Mouse (Mus musculus) liver, embryonic 15.5 days (tissue): Measurements from ENCODE around the gene Rere. TPM values are rescaled to one million over a fixed set of nuclear protein-coding genes. Genes with fewer than 3 reads are reported as not detected.

Source experiments
- ATAC-seq: fragments of 200-750 bp; cut with Nextera tagmentation; 2 replicates; pipeline ENCODE4 v1.8.0; 2017; ENCODE audit warnings: moderate number of reproducible peaks, mild to moderate bottlenecking, moderate library complexity; ENCODE audit not compliant: insufficient read depth
- H3K27ac ChIP-seq: fragments of 300-500 bp; sonication (generic); replicated peaks from 2 replicates; pipeline ENCODE4 v1.5.1; 2015; ENCODE audit warnings: mild to moderate bottlenecking, inconsistent platforms
- H3K27me3 ChIP-seq: fragments of 300-500 bp; sonication (generic); 2 replicates; pipeline ENCODE4 v1.6.1; 2015; ENCODE audit warnings: mild to moderate bottlenecking, inconsistent platforms
- H3K36me3 ChIP-seq: fragments of 300-500 bp; sonication (generic); replicated peaks from 2 replicates; pipeline ENCODE4 v1.6.1; 2015; ENCODE audit warnings: moderate library complexity, mild to moderate bottlenecking, inconsistent platforms
- H3K4me1 ChIP-seq: fragments of 300-500 bp; sonication (generic); replicated peaks from 2 replicates; pipeline ENCODE4 v1.6.1; 2015; ENCODE audit warnings: inconsistent platforms
- H3K4me2 ChIP-seq: fragments of 300-500 bp; sonication (generic); 2 replicates; pipeline ENCODE4 v1.6.1; 2015; ENCODE audit warnings: moderate library complexity, mild to moderate bottlenecking, inconsistent platforms
- H3K4me3 ChIP-seq: fragments of 300-500 bp; sonication (generic); replicated peaks from 2 replicates; pipeline ENCODE4 v1.5.1; 2015; ENCODE audit warnings: mild to moderate bottlenecking, inconsistent platforms
- H3K9ac ChIP-seq: fragments of 300-500 bp; sonication (generic); 2 replicates; pipeline ENCODE4 v1.6.1; 2015; ENCODE audit warnings: moderate library complexity, mild to moderate bottlenecking, inconsistent platforms
- H3K9me3 ChIP-seq: fragments of 300-500 bp; sonication (generic); replicated peaks from 2 replicates; pipeline ENCODE4 v1.6.1; 2016; ENCODE audit warnings: inconsistent platforms
- WGBS: fragments of 180-500 bp; shearing (Covaris S2); methylation state at CpG from one replicate; pipeline ENCODE4 v1.1.7; 2015; ENCODE audit warnings: mixed read lengths; ENCODE audit not compliant: insufficient replicate concordance; 5-methylcytosine and 5-hydroxymethylcytosine counted together
- polyA plus RNA-seq: library from polyadenylated mRNA; unstranded; fragments of >200 nt; fragmentation: Nextera tagmentation; extraction: Ambion mirVana; gene quantifications from 2 replicates; pipeline ENCODE4 v1.2.1, GENCODE M21; 2015

Rere gene
- polyA plus RNA-seq, 1 experiment from 2014 or later, result 5.3 TPM

DNA sequence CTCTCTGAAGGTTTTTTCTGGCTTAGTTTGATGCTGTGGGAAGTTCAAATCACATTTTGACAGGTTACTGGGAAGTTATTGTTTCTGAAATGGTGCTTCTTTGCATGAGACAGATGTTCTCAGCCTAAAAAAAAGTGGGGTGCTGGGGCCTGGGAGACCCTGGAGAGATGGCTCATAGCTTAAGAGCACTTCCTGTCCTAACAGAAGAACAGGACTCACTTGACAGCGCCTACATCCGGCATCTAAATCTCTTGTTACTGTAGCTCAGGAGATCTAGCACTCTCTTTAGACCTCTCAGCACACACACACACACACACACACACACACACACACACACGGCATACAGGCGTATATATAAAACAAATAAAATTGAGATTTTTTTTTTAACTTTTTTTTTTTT is 291.5 kb downstream of the Rere start:
- Histone ChIP-seq H3K27ac (no peak overlapping the region), H3K4me3 (no peak overlapping the region), H3K27me3 (no peaks in the 10 kb centered on the region), H3K4me2 (peak overlapping the region; percentile 48; the same call in 1 of the 2 replicates), H3K9ac (no peak overlapping the region), H3K4me1 (peaks cover 72% of the 10 kb centered on the region), H3K9me3 (no peaks in the 10 kb centered on the region), H3K36me3 (0 out of 2 replicates have a peak, but pooled peaks cover 6% of the 10 kb centered on the region)
- WGBS, result 71% methylated on average over 4 of the region's 4 CpGs
- ATAC-seq, result no peak

DNA sequence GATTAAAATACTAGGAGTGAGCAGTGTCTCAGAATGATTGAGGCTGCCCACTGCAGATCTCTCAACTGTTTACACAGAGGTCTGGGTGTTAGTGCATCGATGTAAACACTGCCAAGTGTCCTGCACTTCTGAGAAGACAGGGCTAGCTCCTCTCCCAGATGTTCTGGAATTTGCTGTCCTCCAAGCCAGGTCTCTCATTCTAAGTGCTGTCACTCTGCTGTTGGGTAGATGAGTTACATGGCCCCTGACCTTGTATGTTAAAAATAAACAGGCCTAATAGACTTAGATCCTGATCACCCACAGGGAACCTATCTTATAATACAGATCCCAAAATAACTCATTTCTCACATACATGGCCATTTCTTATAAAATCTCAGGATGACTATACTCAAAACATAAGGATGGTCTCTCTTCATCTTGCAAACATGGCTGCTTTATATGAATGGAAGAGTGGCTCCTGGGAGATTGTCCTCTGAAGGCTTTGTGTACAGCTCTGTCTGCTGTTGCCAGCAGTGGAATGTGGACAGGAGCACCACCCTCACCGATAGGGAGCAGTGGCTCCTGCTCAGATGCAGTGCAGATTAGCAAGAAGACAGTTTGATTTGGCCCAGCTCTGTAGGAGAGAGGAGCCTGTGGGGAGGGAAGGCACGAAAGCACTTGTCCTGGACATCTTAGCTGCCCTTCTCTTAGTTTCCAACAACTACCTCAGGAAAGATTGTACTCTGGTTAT is 294.1 kb downstream of the Rere start:
- 53% methylated on average over 3 of the region's 3 CpGs for WGBS
- no peak overlapping the region for H3K4me2 ChIP-seq

DNA sequence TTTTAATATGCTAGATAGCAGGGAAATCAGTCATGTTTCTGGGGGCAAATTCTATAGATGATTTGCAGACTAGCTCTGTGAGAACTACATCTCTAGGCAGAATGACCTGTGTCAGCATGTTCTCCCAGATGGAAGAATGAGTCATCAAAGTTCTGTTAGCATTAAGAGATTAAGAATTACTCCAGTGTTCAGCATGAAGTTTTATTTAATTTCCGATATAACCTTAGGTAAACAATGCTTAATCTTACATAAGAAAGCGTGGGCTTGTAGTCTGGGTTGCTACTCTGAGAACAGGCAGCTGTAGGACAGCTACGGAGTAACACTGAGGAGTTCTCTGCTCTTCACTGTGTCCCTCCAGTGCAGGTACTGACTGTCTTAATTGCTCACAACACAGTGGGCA is 294.9 kb downstream of the Rere start:
- H3K27ac ChIP-seq, result peak overlapping the region; percentile 45; the same call in 1 of the 2 replicates
- no peak overlapping the region for H3K9ac ChIP-seq
- no peaks in the 10 kb centered on the region for H3K27me3 ChIP-seq
- H3K36me3 ChIP-seq, result 0 out of 2 replicates have a peak, but pooled peaks cover 6% of the 10 kb centered on the region
- no peak overlapping the region for H3K4me3 ChIP-seq
- WGBS, result 76% methylated on average over 3 of the region's 3 CpGs
- no peak overlapping the region for H3K4me2 ChIP-seq
- no peak for ATAC-seq
- H3K9me3 ChIP-seq, result no peaks in the 10 kb centered on the region
- H3K4me1 ChIP-seq, result peaks cover 49% of the 10 kb centered on the region

More for the DNA sequence above, 294.1 kb downstream of the Rere start:
- Histone ChIP-seq H3K27me3 (no peaks in the 10 kb centered on the region), H3K36me3 (0 out of 2 replicates have a peak, but pooled peaks cover 6% of the 10 kb centered on the region), H3K9ac (no peak overlapping the region), H3K9me3 (no peaks in the 10 kb centered on the region), H3K4me1 (peaks cover 53% of the 10 kb centered on the region), H3K27ac (peak overlapping the region; percentile 45), H3K4me3 (no peak overlapping the region)
- ATAC-seq, result peak; percentile 53; the same call in 1 of the 2 replicates

DNA sequence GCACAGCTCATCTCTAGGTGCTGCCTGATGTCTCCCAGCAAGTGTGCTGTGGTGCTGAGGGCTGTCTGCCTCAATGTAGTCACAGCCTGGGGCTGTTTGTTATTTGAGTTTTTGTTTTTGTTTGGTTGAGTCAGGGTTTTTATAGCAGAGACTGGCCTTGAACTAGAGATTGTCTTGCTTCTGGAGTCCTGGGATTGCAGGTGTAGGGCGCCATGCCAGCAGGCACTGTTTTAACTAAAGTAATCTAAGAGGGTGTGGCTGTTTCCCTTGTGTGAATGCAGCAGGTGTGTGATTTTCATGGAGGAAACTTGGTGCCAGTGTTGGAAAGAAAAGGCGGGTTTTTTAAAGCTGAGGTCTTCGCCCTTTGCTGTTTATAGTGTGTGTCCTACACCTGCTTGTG is 296.6 kb downstream of the Rere start:
- ATAC-seq, result no peak
- WGBS, result 73% methylated on average over 3 of the region's 3 CpGs
- Histone ChIP-seq H3K9ac (no peak overlapping the region), H3K36me3 (0 out of 2 replicates have a peak, but pooled peaks cover 6% of the 10 kb centered on the region), H3K4me1 (peaks cover 48% of the 10 kb centered on the region), H3K9me3 (no peaks in the 10 kb centered on the region), H3K27me3 (no peaks in the 10 kb centered on the region), H3K4me2 (no peak overlapping the region), H3K27ac (no peak overlapping the region), H3K4me3 (no peak overlapping the region)

GRCm38 (mm10) chr4:150581931-150582723 is 300.7 kb downstream of the Rere start:
- H3K9me3 ChIP-seq, result no peaks in the 10 kb centered on the region
- H3K36me3 ChIP-seq, result no peaks in the 10 kb centered on the region
- H3K4me3 ChIP-seq, result no peak overlapping the region
- H3K27ac ChIP-seq, result no peak overlapping the region
- 76% methylated on average over 10 of the region's 10 CpGs for WGBS
- no peaks in the 10 kb centered on the region for H3K27me3 ChIP-seq
- ATAC-seq, result no peak
- no peak overlapping the region for H3K4me2 ChIP-seq
- H3K9ac ChIP-seq, result no peak overlapping the region
- peaks cover 62% of the 10 kb centered on the region for H3K4me1 ChIP-seq

GRCm38 (mm10) chr4:150582966-150583776 is 301.7 kb downstream of the Rere start:
- no peaks in the 10 kb centered on the region for H3K27me3 ChIP-seq
- H3K4me1 ChIP-seq, result peaks cover 66% of the 10 kb centered on the region
- ATAC-seq, result 0 out of 2 replicates have a peak, but pooled peaks have one; percentile 31
- no peak overlapping the region for H3K4me3 ChIP-seq
- 39% methylated on average over 13 of the region's 13 CpGs for WGBS
- peak overlapping the region; percentile 64 for H3K27ac ChIP-seq
- H3K4me2 ChIP-seq, result peak overlapping the region; percentile 32
- H3K9me3 ChIP-seq, result no peaks in the 10 kb centered on the region
- no peak overlapping the region for H3K9ac ChIP-seq
- H3K36me3 ChIP-seq, result no peaks in the 10 kb centered on the region

- Histone ChIP-seq H3K27me3 (no peaks in the 10 kb centered on the region), H3K9ac (no peak overlapping the region), H3K27ac (peak overlapping the region; percentile 64), H3K4me1 (peaks cover 66% of the 10 kb centered on the region), H3K4me2 (peak overlapping the region; percentile 32), H3K9me3 (no peaks in the 10 kb centered on the region), H3K4me3 (no peak overlapping the region), H3K36me3 (no peaks in the 10 kb centered on the region)
- WGBS, result 69% methylated on average over 3 of the region's 3 CpGs
- no peak for ATAC-seq
Observed at GRCm38 (mm10) chr4:150583777-150584135, 302.3 kb downstream of the Rere start.

DNA sequence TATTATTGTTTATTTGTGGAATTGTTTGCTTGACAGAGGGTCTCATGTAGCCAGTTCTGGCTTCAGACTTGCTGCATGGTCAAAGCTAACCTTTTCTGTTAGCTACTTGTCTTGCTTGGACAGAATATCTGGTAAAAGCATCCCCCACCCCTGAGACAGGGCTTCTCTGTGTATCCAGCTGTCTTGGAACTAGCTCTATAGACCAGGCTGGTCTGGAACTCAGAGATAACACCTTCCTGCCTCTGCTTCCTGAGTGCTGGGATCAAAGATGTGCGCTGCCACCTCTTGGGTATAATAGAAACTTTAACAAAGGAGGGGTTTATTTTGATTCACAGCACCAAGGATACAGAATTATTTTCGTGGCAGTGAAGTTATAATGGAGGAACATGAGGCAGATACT is 304.4 kb downstream of the Rere start:
- 32% methylated on average over 2 of the region's 2 CpGs for WGBS
- no peaks in the 10 kb centered on the region for H3K27me3 ChIP-seq
- H3K27ac ChIP-seq, result peak overlapping the region; percentile 34
- peak; percentile 61 for ATAC-seq
- no peaks in the 10 kb centered on the region for H3K9me3 ChIP-seq
- no peak overlapping the region for H3K9ac ChIP-seq
- H3K36me3 ChIP-seq, result no peaks in the 10 kb centered on the region
- H3K4me1 ChIP-seq, result peaks cover 76% of the 10 kb centered on the region
- no peak overlapping the region for H3K4me2 ChIP-seq
- no peak overlapping the region for H3K4me3 ChIP-seq

DNA sequence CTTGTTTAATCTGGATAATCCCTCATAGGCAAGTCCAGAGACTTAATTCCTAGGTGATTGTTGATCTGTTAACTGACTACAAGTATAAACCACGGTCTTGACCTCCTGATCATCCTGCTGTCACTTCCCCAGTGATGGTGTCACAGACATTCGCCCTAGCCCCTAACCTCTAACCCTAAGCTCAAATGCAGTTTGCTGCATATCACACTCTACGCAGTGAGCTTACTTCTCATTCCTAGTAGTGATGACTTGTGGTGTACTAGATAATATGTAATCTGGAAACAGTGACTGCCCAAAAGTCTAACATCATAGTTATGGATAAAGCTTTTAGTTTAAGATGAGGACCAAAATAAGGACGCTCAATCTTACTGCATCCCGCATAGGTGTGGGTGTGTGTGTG is 304.8 kb downstream of the Rere start:
- 43% methylated on average over 5 of the region's 5 CpGs for WGBS
- Histone ChIP-seq H3K9me3 (no peaks in the 10 kb centered on the region), H3K27ac (peak overlapping the region; percentile 34), H3K27me3 (no peaks in the 10 kb centered on the region), H3K4me1 (peaks cover 79% of the 10 kb centered on the region), H3K4me3 (no peak overlapping the region), H3K9ac (no peak overlapping the region), H3K4me2 (0 out of 2 replicates have a peak overlapping the region, but pooled peaks have one; percentile 13), H3K36me3 (no peaks in the 10 kb centered on the region)
- ATAC-seq, result no peak

DNA sequence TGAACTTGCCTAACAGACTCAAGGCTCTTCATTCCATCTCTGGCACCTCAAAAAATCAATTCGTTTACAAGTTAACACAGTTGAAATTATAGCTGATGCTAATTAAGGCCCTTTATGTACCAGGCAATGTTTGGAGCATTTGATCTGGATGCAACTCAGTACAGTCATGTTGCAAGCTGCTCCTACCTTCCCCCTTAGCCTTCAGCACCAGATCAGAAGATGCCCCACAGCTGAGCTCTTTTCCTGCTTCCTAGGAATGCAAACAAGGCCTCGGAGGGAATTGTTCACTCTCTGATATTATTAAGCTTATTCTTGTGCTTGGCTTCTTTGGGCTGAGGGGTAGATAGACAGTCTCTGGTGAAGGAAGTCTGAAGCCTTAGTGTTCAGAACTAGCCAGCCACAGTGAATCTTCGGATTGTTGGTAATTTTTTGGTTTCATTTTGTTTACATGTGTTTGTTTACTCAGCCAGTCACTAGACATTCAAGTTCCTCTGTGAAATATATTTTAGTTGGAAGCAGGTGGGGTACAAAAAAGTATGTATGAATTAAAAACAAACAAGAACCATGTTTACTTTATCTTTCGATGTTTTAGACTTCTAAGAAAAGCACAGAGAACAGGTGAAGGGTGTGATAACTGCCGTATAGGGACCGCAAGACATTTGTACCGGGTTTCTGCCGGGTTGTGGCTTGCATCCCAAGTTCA is 306.3 kb downstream of the Rere start:
- no peaks in the 10 kb centered on the region for H3K9me3 ChIP-seq
- peak overlapping the region; percentile 62 for H3K4me2 ChIP-seq
- H3K4me1 ChIP-seq, result peaks cover 82% of the 10 kb centered on the region
- H3K27ac ChIP-seq, result peak overlapping the region; percentile 59
- 38% methylated on average over 8 of the region's 8 CpGs for WGBS
- peak overlapping the region; percentile 20; the same call in 1 of the 2 replicates for H3K9ac ChIP-seq
- H3K4me3 ChIP-seq, result peak overlapping the region; percentile 39
- no peaks in the 10 kb centered on the region for H3K27me3 ChIP-seq
- ATAC-seq, result no peak
- no peaks in the 10 kb centered on the region for H3K36me3 ChIP-seq
